Mouse (Mus musculus) heart, embryonic 13.5 days (tissue): ENCODE measurements around the gene Iglon5. TPM values are rescaled to one million over a fixed set of nuclear protein-coding genes. Genes with fewer than 3 reads are reported as not detected.

Source experiments
- ATAC-seq: fragments of 200-750 bp; cut with Nextera tagmentation; 2 replicates; pipeline ENCODE4 v1.8.0; 2017; ENCODE audit warnings: moderate TSS enrichment; ENCODE audit not compliant: insufficient number of reproducible peaks, low FRiP score, low TSS enrichment; ENCODE audit errors: extremely low read depth
- H3K27ac ChIP-seq: fragments of 300-500 bp; sonication (generic); replicated peaks from 2 replicates; pipeline ENCODE4 v1.5.1; 2015; ENCODE audit warnings: moderate library complexity, mild to moderate bottlenecking, inconsistent platforms
- H3K27me3 ChIP-seq: fragments of 300-500 bp; sonication (generic); replicated peaks from 2 replicates; pipeline ENCODE4 v1.6.1; 2015; ENCODE audit warnings: mild to moderate bottlenecking, inconsistent platforms
- H3K36me3 ChIP-seq: fragments of 300-500 bp; sonication (generic); 2 replicates; pipeline ENCODE4 v1.6.1; 2015; ENCODE audit warnings: mild to moderate bottlenecking, inconsistent platforms
- H3K4me1 ChIP-seq: fragments of 300-500 bp; sonication (generic); 2 replicates; pipeline ENCODE4 v1.6.1; 2015; ENCODE audit warnings: inconsistent platforms
- H3K4me2 ChIP-seq: fragments of 300-500 bp; sonication (generic); 2 replicates; pipeline ENCODE4 v1.6.1; 2015; ENCODE audit warnings: inconsistent platforms, mild to moderate bottlenecking, moderate library complexity
- H3K4me3 ChIP-seq: fragments of 300-500 bp; sonication (generic); 2 replicates; pipeline ENCODE4 v1.5.1; 2015; ENCODE audit warnings: moderate library complexity, mild to moderate bottlenecking, inconsistent platforms
- H3K9ac ChIP-seq: fragments of 300-500 bp; sonication (generic); 2 replicates; pipeline ENCODE4 v1.6.1; 2015; ENCODE audit warnings: inconsistent platforms, mild to moderate bottlenecking, moderate library complexity
- H3K9me3 ChIP-seq: fragments of 300-500 bp; sonication (generic); 2 replicates; pipeline ENCODE4 v1.6.1; 2016; ENCODE audit warnings: inconsistent platforms
- WGBS: fragments of 180-500 bp; shearing (Covaris S2); methylation state at CpG from one replicate; pipeline ENCODE4 v1.1.7; 2015; ENCODE audit warnings: mixed read lengths; 5-methylcytosine and 5-hydroxymethylcytosine counted together
- polyA plus RNA-seq: library from polyadenylated mRNA; unstranded; fragments of >200 nt; fragmentation: Nextera tagmentation; extraction: Ambion mirVana; gene quantifications from 2 replicates; pipeline ENCODE4 v1.2.1, GENCODE M21; 2015

Iglon5 gene
- polyA plus RNA-seq, 1 experiment from 2014 or later, result 0.12 TPM

DNA sequence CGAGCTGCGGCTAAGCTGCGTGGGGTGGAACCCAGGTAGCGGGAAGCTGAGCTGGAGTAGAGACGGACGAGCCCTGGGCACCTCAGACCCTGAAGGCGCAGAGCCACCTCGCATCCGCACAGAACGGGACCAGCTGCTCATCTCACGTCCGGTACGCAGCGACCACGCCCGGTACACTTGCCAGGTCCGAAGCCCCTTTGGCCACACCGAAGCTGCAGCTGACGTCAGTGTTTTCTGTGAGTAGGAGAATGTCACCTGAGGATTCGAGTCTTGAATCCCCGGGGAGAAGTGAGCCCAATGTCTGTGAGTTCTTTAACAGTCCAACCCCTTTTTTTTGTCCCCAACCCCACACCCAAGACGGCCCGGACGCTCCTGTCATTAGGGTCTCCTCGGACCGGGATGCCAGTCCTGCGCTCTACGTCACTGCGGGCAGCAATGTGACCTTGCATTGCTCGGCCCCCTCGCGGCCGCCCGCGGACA, 25.0 kb downstream of the Iglon5 start:
- peak; percentile 58 for ATAC-seq
- peak overlapping the region; percentile 79 for H3K9ac ChIP-seq
- no peaks in the 10 kb centered on the region for H3K36me3 ChIP-seq
- H3K4me1 ChIP-seq, result peaks cover 19% of the 10 kb centered on the region
- peak overlapping the region; percentile 95 for H3K4me2 ChIP-seq
- H3K27ac ChIP-seq, result no peak overlapping the region
- H3K9me3 ChIP-seq, result no peaks in the 10 kb centered on the region
- 7% methylated on average over 35 of the region's 35 CpGs for WGBS
- peaks cover 25% of the 10 kb centered on the region for H3K27me3 ChIP-seq
- peak overlapping the region; percentile 59 for H3K4me3 ChIP-seq

DNA sequence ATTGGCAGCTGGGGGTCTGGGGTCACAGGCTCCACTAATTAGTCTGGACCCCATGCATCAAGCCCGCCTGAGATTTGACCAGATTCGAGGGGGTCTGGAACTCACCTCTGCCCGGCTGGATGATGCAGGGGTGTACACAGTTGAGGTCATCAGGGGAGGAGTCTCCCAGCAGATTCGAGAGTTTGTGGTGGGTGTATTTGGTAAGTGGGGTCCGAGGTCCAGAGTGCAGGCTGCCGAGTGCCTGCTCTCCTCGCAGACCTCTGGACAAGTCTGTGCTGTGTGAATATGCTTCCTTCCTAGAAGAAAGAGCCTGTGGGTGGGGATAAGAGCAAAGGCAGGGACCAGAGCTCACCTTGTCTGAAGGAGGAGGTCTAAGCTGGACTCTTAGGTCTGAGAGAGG, 25.9 kb downstream of the Iglon5 start:
- Histone ChIP-seq H3K9ac (no peak overlapping the region), H3K4me2 (no peak overlapping the region), H3K27me3 (peaks cover 25% of the 10 kb centered on the region), H3K27ac (no peak overlapping the region), H3K4me3 (no peak overlapping the region), H3K4me1 (peaks cover 23% of the 10 kb centered on the region), H3K9me3 (no peaks in the 10 kb centered on the region), H3K36me3 (no peaks in the 10 kb centered on the region)
- no peak for ATAC-seq
- 73% methylated on average over 7 of the region's 7 CpGs for WGBS

DNA sequence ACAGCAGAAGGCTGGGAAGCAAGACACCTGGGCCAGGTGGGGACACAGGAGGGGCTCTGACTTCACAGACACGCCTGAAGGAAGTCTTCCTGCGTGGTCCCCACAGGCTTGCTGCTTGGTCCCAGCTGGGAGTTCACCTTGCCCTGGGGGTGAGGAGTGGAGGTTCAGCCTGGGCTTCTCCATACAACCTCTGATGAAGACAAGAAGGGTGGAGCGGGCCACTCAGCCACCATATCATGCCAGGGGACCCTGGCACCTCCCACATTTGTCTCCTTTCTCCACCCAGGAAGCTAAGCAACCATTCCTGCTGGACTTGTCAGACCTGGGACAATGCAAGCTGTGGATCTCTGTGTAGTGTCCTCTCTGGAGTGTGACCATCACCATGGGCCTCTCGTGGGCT, 27.0 kb downstream of the Iglon5 start, which contains the start of gene Vsig10l:
Gene Vsig10l, plus strand, starts transcription at position 301 of the 400 bp plus-strand sequence.
- WGBS, result 53% methylated on average over 4 of the region's 4 CpGs
- ATAC-seq, result no peak

DNA sequence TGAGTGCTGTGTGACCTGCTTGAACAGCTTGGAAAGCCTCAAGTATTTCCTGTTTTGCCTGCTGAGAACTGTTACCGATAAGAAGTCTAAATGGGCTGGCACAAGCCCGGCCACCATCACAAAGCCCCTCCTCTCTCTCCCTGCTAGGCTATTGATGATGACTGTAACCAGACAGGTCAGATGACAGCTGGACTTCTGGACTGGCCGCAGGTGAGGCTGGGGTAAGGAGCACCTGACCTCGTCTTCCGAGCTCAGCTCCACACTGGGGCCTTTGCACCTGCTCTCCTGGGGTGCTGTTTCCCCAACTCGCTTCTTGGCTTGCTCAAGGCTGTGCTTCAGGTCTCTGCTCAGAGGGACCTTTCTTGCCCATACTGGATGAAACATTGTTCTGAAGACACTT, 35.5 kb downstream of the Iglon5 start:
- no peak overlapping the region for H3K9ac ChIP-seq
- peaks cover 6% of the 10 kb centered on the region for H3K4me1 ChIP-seq
- peaks cover 80% of the 10 kb centered on the region for H3K36me3 ChIP-seq

More for the DNA sequence above, 27.0 kb downstream of the Iglon5 start, which contains the start of gene Vsig10l:
- Histone ChIP-seq H3K9me3 (no peaks in the 10 kb centered on the region), H3K36me3 (peaks cover 4% of the 10 kb centered on the region), H3K27me3 (peaks cover 25% of the 10 kb centered on the region), H3K4me2 (no peak within 1 kb of the TSS), H3K4me1 (peaks cover 23% of the 10 kb centered on the region), H3K9ac (no peak within 1 kb of the TSS), H3K27ac (no peak within 1 kb of the TSS), H3K4me3 (no peak within 1 kb of the TSS)

DNA sequence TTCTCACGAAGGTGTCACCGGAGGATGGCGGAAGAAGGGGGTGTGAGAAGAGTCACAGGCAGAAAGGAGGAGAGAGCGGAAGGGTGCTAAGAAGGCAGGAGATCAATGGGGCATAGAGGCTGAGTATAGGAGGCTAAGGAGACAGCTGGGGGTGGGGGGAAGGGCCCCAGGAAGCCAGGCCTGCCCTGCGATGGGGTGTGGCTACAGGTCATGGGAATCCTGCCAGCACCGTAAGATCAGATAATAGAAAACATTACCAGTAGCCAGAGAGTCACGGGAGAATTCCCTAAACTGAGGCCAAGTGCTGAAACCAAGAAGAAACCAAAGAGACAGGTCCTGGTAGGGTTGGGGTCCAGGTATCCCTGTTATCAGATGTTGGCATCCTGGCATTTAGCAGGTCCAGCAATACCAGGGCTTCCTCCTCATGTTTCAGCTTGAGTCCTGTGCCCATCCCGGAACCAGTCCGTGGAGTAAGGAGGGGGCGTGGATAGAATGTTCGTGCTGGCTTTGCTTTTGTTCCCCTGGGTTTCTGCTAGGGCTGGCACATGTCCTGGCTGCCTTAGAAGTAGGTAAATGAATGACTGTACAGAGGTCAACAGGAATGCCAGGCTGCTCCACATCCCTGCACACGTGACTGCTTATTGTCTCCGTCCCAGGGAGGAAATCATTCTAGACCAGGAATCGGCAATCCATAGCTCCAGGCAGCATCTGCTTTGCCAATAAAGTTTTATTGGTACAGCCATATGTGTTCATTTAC, 36.1 kb downstream of the Iglon5 start:
- Histone ChIP-seq H3K27me3 (no peaks in the 10 kb centered on the region), H3K4me1 (peaks cover 12% of the 10 kb centered on the region), H3K27ac (no peak overlapping the region), H3K9me3 (no peaks in the 10 kb centered on the region), H3K9ac (no peak overlapping the region), H3K4me3 (no peak overlapping the region), H3K4me2 (no peak overlapping the region), H3K36me3 (peaks cover 80% of the 10 kb centered on the region)
- ATAC-seq, result no peak
- WGBS, result 80% methylated on average over 14 of the region's 14 CpGs

More for the DNA sequence above, 35.5 kb downstream of the Iglon5 start:
- Histone ChIP-seq H3K4me2 (no peak overlapping the region), H3K9me3 (no peaks in the 10 kb centered on the region), H3K27ac (no peak overlapping the region), H3K27me3 (no peaks in the 10 kb centered on the region), H3K4me3 (no peak overlapping the region)
- 74% methylated on average over 6 of the region's 6 CpGs for WGBS
- ATAC-seq, result no peak

DNA sequence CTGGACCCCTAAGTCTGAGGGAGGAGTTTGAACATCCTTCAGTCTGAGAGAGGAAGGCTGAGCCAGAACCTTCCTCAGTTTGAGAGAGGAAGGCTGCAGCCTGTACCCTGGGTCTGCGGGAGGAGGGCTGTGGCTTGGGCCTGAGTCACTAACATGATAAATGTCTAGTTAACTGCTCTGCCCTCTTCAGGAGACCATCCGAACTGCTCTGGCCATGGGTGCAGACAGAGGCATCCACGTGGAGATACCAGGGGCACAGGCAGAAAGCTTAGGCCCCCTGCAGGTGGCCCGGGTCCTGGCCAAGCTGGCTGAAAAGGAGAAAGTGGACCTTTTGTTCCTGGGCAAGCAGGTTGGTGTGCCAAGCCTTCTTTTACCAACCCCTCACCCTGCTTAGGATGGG, 37.3 kb downstream of the Iglon5 start:
- WGBS, result 49% methylated on average over 4 of the region's 4 CpGs
- ATAC-seq, result no peak
- Histone ChIP-seq H3K9me3 (no peaks in the 10 kb centered on the region), H3K9ac (no peak overlapping the region), H3K27me3 (no peaks in the 10 kb centered on the region), H3K27ac (no peak overlapping the region), H3K4me1 (peaks cover 24% of the 10 kb centered on the region), H3K36me3 (peaks cover 74% of the 10 kb centered on the region), H3K4me2 (no peak overlapping the region), H3K4me3 (no peak overlapping the region)

DNA sequence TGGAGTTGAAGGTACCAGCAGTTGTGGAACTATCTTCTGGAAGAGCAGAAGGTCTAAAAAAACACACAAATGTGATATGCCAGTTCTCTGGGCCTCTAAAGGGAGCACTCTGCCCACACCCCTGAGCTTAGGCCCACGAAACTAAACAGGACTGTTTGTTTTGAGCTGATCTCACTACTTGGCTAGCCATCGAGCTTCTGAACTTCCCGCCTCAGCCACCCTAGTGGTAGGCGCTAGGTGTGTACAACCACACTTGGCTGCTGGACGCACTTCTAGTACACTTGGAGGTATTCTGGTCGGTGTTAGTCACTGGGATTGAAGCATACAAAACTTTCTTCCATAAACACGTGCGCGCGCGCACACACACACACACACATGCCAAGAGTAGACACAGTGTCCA, 38.1 kb downstream of the Iglon5 start:
- no peak overlapping the region for H3K27ac ChIP-seq
- no peaks in the 10 kb centered on the region for H3K9me3 ChIP-seq
- no peaks in the 10 kb centered on the region for H3K27me3 ChIP-seq
- peaks cover 32% of the 10 kb centered on the region for H3K4me1 ChIP-seq
- no peak for ATAC-seq
- H3K9ac ChIP-seq, result no peak overlapping the region
- H3K4me2 ChIP-seq, result no peak overlapping the region
- H3K4me3 ChIP-seq, result no peak overlapping the region
- 91% methylated on average over 11 of the region's 11 CpGs for WGBS
- peaks cover 72% of the 10 kb centered on the region for H3K36me3 ChIP-seq

DNA sequence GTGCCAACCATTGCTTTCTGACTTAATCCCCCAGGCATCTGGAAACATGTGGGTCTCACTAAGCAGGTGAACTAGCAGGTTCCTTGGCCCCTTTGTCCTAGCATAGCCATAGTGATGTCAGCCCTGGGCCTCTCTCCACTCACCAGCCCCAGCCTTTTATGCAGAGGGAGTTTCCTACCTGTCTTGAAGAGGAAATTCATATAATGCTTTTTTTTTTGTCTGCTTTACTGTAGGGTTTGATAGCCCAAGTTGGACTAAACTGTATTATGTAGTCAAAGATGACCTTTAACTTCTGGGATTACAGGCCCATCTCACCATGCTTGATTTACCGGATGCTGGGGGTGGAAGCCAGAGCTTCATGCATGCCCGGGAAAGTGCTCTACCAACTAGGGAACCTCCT, 40.1 kb downstream of the Iglon5 start:
- 87% methylated on average over 2 of the region's 2 CpGs for whole genome bisulfite sequencing
- no peak overlapping the region for H3K4me3 ChIP-seq
- H3K27ac ChIP-seq, result peak overlapping the region; percentile 75
- no peaks in the 10 kb centered on the region for H3K9me3 ChIP-seq
- no peak overlapping the region for H3K9ac ChIP-seq
- peaks cover 53% of the 10 kb centered on the region for H3K36me3 ChIP-seq
- no peaks in the 10 kb centered on the region for H3K27me3 ChIP-seq
- H3K4me1 ChIP-seq, result peaks cover 49% of the 10 kb centered on the region
- ATAC-seq, result no peak
- no peak overlapping the region for H3K4me2 ChIP-seq

DNA sequence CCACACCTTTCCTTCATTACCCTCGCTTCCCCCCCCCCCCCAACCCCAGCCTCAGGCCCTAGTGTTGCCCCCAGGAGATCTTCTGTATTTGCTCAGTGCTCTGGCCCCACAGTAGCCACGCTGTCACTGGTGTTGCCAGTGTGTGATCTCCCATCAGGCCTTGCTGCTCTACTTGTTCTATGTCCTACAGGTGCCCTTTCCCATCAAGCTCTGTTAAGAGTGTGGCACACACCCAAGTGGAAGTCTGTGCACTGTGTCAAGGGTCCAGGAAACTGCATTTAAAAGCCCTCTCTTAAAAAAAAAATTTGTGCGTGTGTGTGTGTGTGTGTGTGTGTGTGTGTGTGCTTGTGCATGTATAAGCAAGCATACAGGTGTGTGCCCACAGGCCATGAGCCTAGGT, 41.6 kb downstream of the Iglon5 start:
- Histone ChIP-seq H3K36me3 (peaks cover 37% of the 10 kb centered on the region), H3K9ac (0 out of 2 replicates have a peak overlapping the region, but pooled peaks have one; percentile 44), H3K4me2 (no peak overlapping the region), H3K4me3 (no peak overlapping the region), H3K27me3 (no peaks in the 10 kb centered on the region), H3K9me3 (no peaks in the 10 kb centered on the region), H3K27ac (peak overlapping the region; percentile 75; the same call in 1 of the 2 replicates), H3K4me1 (peaks cover 56% of the 10 kb centered on the region)
- ATAC-seq, result no peak
- WGBS, result 83% methylated on average over 3 of the region's 3 CpGs

DNA sequence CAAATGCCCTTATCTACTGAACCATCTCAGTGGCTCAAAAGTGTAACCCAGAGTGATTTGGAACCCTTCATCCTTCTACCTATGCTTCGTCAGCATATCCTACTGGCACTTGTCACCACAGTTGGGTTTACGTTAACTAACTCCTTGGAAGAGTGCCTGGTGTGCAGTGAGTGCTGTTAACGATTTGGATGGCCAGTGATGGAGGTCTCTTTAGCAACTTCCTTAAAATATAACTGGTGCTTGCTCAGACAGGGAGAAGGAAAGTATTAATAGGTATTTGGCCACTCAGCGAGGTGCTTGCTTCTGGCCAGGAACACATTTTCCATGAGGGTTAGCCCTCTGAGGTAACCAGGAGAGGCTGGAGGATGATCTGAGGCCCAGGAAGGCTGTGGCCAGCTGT, 42.1 kb downstream of the Iglon5 start:
- 0 out of 2 replicates have a peak overlapping the region, but pooled peaks have one; percentile 44 for H3K9ac ChIP-seq
- no peaks in the 10 kb centered on the region for H3K27me3 ChIP-seq
- peaks cover 33% of the 10 kb centered on the region for H3K36me3 ChIP-seq
- 69% methylated on average over 4 of the region's 4 CpGs for WGBS
- no peak overlapping the region for H3K4me2 ChIP-seq
- H3K4me1 ChIP-seq, result peaks cover 60% of the 10 kb centered on the region
- H3K27ac ChIP-seq, result peak overlapping the region; percentile 75; the same call in 1 of the 2 replicates
- ATAC-seq, result no peak
- H3K4me3 ChIP-seq, result no peak overlapping the region
- H3K9me3 ChIP-seq, result no peaks in the 10 kb centered on the region

DNA sequence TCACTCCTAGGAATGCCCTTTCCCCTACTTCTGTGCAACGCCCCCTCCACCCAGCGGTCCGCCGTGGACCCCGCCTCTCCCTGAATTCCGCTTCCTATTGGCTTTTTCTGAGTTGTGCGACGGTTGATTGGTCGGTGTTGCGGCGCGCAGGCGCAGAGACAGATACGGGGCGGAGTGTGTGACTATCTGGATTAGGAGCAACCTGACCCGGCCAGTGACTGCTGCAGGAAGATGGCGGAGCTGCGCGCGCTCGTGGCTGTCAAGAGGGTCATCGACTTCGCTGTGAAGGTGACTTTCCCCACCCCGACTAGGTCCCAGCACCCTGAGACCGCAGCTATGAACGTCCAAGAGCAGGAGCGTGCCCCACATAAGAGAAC, 46.0 kb downstream of the Iglon5 start, which contains the start of the genes Etfb and Gm45233:
Gene Etfb, plus strand, starts transcription at position 167 of the 377 bp plus-strand sequence.
Gene Gm45233, plus strand, starts transcription at position 212 of the 377 bp plus-strand sequence.
- ATAC-seq, result peak; percentile 92
- WGBS, result under 1% methylated on average over 27 of the region's 27 CpGs
- H3K9me3 ChIP-seq, result no peaks in the 10 kb centered on the region

More for the DNA sequence above, 46.0 kb downstream of the Iglon5 start, which contains the start of the genes Etfb and Gm45233:
- Histone ChIP-seq H3K4me3 (peak within 1 kb of the TSS; percentile 69), H3K4me2 (peak within 1 kb of the TSS; percentile 92), H3K36me3 (peaks cover 7% of the 10 kb centered on the region; the same call in 1 of the 2 replicates), H3K27ac (peak within 1 kb of the TSS; percentile 100), H3K9ac (peak within 1 kb of the TSS; percentile 86), H3K4me1 (peaks cover 55% of the 10 kb centered on the region), H3K27me3 (peaks cover 4% of the 10 kb centered on the region; the same call in 1 of the 2 replicates)
